Mouse (Mus musculus): Measurements from ENCODE around the gene Bspry.
A peak's percentile ranks its signal among the peaks of the same experiment; 100 is the strongest.

Gene Bspry

DNA sequence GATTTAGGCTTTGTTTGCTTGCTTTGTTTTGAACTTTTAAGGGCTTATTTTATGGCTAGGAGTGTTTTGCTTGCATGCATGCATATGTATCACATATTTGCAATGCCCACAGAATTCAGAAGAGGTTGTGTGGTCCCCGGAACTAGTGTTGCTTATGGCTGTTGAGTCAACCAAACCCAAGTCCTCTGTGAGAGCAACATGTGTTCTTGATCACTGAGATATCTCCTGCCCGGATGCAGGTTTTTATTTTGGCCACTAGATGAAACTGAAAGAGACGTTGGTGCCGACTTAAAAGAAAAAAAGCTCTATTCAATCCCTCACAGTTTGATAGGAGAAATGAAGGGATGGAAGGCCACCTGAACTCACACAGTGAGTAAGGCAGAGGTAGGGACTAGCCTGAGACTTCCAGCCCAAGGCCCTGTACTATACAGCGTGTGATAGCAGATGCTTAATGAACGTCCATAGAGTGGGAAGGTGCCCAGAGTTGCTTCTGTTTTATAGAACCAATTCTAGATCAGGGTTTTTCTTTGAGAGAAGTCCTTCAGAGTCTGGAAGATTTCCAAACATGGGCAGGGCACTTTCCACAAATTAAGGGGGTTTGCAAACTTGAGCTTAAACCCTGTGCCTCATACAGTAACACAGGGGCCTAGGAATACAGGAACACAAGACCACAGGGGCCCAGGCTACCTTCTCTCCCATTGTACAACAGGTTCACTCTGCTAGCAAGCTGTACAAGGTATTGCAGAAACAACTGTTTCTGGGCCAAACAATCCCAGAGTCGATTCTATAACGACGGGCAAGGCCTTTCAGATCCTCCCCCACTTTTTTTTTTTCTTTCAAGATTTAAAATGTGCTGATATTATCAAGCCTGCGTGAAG, 37.9 kb downstream of the Bspry start:
- DNase-seq: no peak

DNA sequence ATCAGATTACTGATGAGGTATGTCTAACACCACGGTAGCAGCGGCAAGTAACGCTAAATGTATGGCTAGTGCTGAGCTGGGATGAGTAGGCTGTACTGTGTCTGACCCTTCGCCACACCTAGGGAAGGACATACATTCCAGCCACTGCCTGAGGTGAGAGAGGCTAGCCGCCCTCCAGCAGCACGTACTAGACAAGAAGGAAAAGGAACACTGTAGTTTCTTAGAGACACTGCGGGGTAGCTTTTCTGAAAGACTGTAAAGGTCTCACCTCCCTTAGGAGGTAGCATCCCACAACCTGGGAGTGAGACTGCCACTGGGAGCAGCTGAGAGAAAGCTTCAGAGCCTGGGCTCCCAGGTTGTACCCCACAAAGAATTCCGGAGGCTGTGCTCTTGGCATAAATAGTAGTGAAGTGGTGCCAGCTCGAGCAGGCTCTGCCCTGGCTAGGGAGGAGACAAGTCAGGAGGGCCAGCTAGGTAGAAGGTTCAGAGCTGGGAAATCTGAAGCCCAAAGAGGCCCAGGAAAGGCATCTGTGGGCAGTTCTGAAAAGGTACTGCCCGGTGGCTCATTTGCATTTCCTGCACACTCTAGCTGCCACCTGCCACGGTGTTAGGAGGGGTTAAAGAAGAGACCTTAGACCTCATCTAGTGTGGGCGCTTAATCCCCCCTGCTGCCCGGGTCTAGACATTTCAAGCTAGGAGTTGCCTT, 38.7 kb downstream of the Bspry start:
- no peak for DNase-seq

DNA sequence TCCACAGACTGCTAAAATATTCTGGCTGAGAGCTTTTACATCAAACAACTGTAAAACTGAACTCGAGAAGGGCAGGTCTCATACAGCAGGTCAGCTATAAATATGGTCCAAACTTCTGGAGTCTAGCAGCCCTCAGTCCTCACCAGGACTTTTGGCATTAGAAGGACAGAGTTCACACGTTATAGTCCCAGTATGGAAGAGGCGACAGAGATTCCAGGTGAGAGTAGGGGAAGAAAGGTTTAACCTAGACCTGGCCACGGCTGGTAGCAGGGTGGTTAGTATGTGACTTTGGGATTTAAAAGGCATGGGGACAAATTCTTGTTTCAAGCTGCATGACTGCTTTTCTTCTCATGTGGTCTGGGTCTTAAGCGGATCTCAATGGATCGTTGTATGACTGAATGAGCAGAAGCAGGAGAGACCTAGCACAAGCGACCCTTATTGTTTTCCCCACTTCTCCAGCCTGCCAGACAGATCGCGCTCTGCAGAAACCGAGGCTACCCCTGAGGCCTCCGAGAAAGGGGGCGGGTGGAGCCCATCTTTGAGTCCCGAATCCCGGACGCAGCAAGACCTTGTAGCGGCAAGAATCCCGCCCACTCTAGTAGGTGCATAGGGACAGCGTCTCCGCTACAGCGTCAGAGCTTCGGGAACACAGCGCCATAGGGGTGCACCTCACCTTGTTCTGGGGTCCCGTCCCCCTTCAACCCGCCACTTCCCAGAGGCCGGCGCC, 39.4 kb downstream of the Bspry start:
- no peak for DNase-seq

DNA sequence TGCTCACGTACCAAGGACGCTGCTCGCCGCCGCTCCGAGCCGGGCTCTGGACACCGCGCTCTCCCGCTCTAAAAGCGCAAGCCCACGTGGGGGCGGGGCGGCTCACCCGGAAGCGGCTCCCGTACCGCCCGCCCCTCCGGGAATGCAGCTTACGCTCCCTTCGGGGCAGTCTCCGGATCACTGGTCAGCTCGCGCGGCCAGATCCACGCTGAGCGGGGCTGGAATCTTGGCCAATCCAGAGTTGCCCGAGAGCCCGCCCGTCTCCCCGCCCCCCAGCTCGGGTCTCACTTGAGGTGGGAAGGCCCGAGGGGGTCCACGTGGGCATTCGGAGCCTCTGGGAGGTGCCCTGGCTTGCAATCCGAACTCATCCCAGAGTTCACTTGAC, 40.0 kb downstream of the Bspry start, which contains the start of gene Alad:
Gene Alad (minus strand): TSS at position 70 of the 385 bp plus-strand sequence.
- DNase-seq: peak; percentile 83

- no peak for DNase-seq
Measured at GRCm38 (mm10) chr4:62520892-62521400, 41.1 kb downstream of the Bspry start.

GRCm38 (mm10) chr4:62524651-62525488, 45.0 kb downstream of the Bspry start, which contains the start of the genes Pole3 and 4933430I17Rik:
Gene Pole3, minus strand, starts transcription at chr4:62525068.
Gene 4933430I17Rik, plus strand, starts transcription at chr4:62525369.
- peak; percentile 96 for DNase-seq

DNA sequence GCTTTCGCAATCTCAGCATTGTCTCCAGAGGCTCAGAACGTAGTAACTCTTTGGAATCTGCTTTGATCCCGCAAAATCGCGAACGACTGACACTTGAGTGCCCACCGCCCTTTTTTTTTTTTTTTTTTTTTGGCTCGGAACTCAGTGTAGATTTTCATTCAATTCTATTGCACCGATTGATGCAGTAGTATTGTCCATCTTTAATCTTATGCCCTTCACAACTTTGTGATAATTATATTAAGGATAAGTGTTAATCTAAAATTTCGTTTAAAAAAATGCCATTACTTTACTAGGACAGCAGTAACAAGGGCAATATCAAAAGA, 45.6 kb downstream of the Bspry start:
- DNase-seq: no peak

DNA sequence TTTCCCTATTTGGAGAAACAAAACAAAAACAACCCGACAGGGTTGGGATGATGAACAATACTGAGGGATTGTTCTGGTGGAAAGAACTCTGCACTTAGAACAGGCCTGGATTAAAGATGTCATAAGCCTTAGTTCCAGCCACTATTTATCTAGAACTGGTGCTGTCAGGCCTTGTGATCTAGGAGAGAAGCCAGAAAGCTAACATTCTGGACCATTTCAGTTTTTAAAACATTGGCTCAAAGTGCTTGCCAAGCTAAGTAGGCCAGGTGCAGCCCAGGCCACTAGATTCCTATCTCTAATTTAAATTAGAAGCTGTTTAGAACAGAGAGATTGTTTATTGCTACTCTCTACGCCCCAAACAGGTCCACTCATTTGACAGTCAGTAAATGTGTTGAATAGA, 46.4 kb downstream of the Bspry start:
- no peak for DNase-seq

DNA sequence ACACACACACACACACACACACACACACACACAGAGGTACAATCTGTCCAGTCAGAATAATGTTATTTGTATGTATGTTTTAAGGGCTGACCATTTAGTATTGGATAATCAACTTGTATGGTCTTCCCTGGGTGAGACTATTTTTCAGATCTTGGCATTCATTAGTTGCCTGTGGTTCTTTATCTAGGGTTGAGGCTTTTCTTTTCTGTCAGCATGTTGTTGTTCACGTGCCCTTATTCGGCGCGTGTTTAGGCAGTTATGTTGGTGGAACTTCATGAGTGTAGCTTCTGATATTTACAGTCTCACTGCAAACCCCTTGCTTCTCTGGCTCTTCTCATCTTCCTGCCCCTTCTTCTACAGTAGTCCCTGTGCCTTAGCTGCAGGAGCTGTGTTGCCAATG, 47.8 kb downstream of the Bspry start:
- DNase-seq: no peak

DNA sequence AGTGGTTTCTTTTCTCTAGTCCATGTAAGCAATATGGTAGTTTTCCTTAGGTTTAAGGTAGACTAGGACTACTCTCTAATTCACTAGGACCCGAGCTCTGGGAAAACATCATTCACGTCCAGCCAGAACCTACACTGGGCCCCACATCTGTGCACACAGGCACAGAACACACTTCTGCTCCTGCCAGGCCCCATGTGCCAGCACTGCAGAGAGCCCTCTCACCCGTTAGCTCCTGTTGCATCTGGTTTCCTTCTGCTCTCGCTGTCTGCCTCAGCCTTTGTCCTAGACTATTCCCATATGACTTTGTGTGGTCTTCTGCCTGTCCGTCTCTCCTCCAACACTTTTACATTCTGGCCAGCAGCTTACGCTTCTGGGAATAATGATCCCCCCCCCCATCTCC, 53.9 kb downstream of the Bspry start:
- no peak for DNase-seq

- peak; percentile 12 for DNase-seq
Measured at GRCm38 (mm10) chr4:62541802-62542201, 61.9 kb downstream of the Bspry start.

DNA sequence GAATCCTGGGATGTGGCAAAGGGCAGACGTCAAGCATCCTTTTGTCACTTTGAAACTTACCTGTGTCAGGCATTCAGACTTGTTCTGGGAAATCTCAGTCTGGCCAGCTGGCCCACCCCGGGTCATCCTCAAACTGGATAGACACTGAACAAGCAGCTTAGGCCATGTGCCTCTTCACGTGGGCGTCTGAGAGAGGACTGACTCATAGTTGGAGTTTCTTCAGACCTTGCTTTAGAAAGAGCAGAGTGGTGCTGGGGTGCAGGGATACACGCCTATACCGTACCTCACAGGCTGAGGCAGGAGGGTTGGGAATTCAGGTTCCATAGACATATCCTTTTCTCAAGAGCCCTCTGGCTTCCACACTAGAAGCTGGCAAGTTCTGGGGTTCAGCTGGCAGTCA, 63.9 kb downstream of the Bspry start:
- DNase-seq: no peak

DNA sequence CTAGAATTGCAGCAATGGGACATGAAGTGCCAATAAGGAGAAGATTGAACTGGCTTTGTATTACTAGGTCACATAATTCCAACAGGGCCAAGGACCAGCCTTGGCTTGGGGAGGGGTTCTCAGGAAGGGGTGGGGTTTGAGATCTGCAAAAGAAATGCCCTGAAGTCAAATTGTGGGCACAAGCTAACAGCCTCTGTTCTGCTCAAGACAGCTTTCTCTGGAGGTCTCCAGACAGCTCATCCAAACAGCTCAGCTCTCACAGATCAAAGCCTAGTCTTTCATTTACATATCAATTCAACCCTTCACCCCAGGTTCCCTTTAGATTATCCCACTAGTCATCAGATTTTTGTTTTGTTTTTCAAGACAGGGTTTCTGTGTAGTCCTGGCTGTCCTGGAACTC, 64.9 kb downstream of the Bspry start:
- no peak for DNase-seq

All from right cerebral cortex, postnatal 4 days (tissue).